Mouse (Mus musculus) hindbrain, embryonic 14.5 days (tissue): ENCODE measurements around the gene Gm3233. TPM values are rescaled to one million over a fixed set of nuclear protein-coding genes. Genes with fewer than 3 reads are reported as not detected.
"Not testable (repeated sequence)": the region's sequence is repeated elsewhere in the genome, so short reads cannot be mapped to it uniquely, and the experiment has no call there.

Experiments
- ATAC-seq: fragments of 200-750 bp; cut with Nextera tagmentation; 2 replicates; pipeline ENCODE4 v1.8.0; 2017; ENCODE audit warnings: moderate number of reproducible peaks, mild to moderate bottlenecking, moderate TSS enrichment, moderate library complexity; ENCODE audit not compliant: low FRiP score
- DNase-seq: peaks from one replicate; pipeline ENCODE4 v3.0.0-alpha.2; 2015; ENCODE audit warnings: low spot score
- H3K27ac ChIP-seq: fragments of 300-500 bp; sonication (generic); 2 replicates; pipeline ENCODE4 v1.5.1; 2014; ENCODE audit warnings: mild to moderate bottlenecking, moderate library complexity
- H3K27me3 ChIP-seq: fragments of 300-500 bp; sonication (generic); 2 replicates; pipeline ENCODE4 v1.6.1; 2014; ENCODE audit warnings: mild to moderate bottlenecking, low read length, mixed read lengths; ENCODE audit not compliant: control insufficient read depth, insufficient read depth
- H3K36me3 ChIP-seq: fragments of 300-500 bp; sonication (generic); replicated peaks from 2 replicates; pipeline ENCODE4 v1.6.1; 2014; ENCODE audit not compliant: control insufficient read depth, insufficient read depth
- H3K4me1 ChIP-seq: fragments of 300-500 bp; sonication (generic); replicated peaks from 2 replicates; pipeline ENCODE4 v1.6.1; 2014; ENCODE audit warnings: antibody characterized with exemption, low read length, mixed read lengths; ENCODE audit not compliant: control insufficient read depth, insufficient read depth
- H3K4me2 ChIP-seq: fragments of 300-500 bp; sonication (generic); replicated peaks from 2 replicates; pipeline ENCODE4 v1.6.1; 2014; ENCODE audit warnings: mild to moderate bottlenecking, moderate library complexity
- H3K4me3 ChIP-seq: fragments of 300-500 bp; sonication (generic); replicated peaks from 2 replicates; pipeline ENCODE4 v1.5.1; 2014; ENCODE audit warnings: mild to moderate bottlenecking, low read length
- H3K9ac ChIP-seq: fragments of 300-500 bp; sonication (generic); 2 replicates; pipeline ENCODE4 v1.6.1; 2014
- H3K9me3 ChIP-seq: fragments of 300-500 bp; sonication (generic); 2 replicates; pipeline ENCODE4 v1.6.1; 2016; ENCODE audit warnings: low read length; ENCODE audit not compliant: control insufficient read depth
- WGBS: fragments of 180-500 bp; shearing (Covaris S2); extraction: QIAGEN DNeasy Blood & Tissue Kit; methylation state at CpG from one replicate; pipeline ENCODE4 v1.1.7; 2014; 5-methylcytosine and 5-hydroxymethylcytosine counted together
- polyA plus RNA-seq: library from polyadenylated mRNA; unstranded; fragments of >200 nt; fragmentation: Nextera tagmentation; extraction: Ambion mirVana; gene quantifications from 2 replicates; pipeline ENCODE4 v1.2.1, GENCODE M21; 2014

The Gm3233 gene
- polyA plus RNA-seq, 1 experiment from 2014 or later = not detected

DNA sequence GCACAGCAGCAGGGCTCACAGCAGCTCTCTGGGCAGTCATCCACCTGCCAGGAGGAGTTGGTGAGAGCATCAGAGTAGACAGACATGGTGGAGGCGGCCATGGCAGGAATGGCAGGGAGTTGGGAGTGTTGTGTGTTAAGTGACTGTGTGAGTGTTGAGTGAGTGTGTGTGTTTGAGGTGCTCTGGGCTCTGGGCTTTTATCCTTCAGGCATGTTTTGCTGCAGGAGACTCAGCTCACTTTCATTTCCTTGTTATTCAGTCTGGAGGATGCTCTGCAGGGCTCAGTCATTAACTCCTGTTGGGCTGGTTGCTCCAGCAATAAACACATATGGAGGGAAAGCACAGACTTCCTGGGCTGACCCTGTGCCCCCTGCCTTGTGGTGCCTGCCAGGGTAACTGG lies 23.0 kb upstream of the Gm3233 start, which contains the start of gene Gm3250:
Gm3250 (minus strand) TSS at position 101 of the 400 bp plus-strand sequence.
- not testable (repeated sequence) for ATAC-seq, H3K27ac ChIP-seq, H3K4me3 ChIP-seq, H3K4me1 ChIP-seq, H3K36me3 ChIP-seq, H3K27me3 ChIP-seq, H3K9ac ChIP-seq, H3K4me2 ChIP-seq, H3K9me3 ChIP-seq, DNase-seq
- no CpG with 5 or more reads among the region's 1 CpGs for WGBS

DNA sequence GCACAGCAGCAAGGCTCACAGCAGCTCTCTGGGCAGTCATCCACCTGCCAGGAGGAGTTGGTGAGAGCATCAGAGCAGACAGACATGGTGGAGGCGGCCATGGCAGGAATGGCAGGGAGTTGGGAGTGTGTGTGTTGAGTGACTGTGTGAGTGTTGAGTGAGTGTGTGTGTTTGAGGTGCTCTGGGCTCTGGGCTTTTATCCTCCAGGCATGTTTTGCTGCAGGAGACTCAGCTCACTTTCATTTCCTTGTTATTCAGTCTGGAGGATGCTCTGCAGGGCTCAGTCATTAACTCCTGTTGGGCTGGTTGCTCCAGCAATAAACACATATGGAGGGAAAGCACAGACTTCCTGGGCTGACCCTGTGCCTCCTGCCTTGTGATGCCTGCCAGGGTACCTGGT lies 17.4 kb upstream of the Gm3233 start, which contains the start of gene Gm7138:
Gm7138 (minus strand) TSS at position 101 of the 400 bp plus-strand sequence.
- ATAC-seq, H3K4me3 ChIP-seq, H3K4me1 ChIP-seq, H3K4me2 ChIP-seq, H3K9me3 ChIP-seq, H3K9ac ChIP-seq, H3K27me3 ChIP-seq, H3K36me3 ChIP-seq, DNase-seq, H3K27ac ChIP-seq: not testable (repeated sequence)
- WGBS = 75% methylated on average over 1 of the region's 1 CpGs

DNA sequence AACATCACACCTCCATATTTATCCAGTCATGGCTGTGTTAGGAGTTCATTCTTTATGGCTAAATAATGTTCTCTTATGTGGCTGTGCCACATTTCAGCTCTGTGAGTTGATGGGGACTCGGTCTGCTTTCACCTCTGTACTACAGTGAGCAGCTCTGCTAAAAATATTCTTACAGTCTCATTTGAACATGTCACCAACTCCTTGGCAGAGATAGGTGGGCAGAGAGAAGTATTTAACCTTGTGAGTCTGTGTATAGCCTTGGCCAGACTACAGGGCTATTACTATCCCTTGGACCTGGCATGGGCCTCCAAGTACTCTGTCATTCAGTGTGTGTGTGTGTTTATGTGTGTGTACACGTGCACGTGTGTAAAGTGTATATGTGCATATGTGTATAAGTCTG lies 12.7 kb upstream of the Gm3233 start:
- H3K9ac ChIP-seq, H3K27ac ChIP-seq, DNase-seq, H3K27me3 ChIP-seq, ATAC-seq, H3K4me1 ChIP-seq, H3K9me3 ChIP-seq, H3K4me3 ChIP-seq, H3K36me3 ChIP-seq, H3K4me2 ChIP-seq: not testable (repeated sequence)
- WGBS = 100% methylated on average over 1 of the region's 3 CpGs

DNA sequence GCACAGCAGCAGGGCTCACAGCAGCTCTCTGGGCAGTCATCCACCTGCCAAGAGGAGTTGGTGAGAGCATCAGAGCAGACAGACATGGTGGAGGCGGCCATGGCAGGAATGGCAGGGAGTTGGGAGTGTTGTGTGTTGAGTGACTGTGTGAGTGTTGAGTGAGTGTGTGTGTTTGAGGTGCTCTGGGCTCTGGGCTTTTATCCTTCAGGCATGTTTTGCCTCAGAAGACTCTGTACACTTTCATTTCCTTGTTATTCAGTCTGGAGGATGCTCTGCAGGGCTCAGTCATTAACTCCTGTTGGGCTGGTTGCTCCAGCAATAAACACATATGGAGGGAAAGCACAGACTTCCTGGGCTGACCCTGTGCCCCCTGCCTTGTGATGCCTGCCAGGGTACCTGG lies 11.7 kb upstream of the Gm3233 start, which contains the start of gene Gm3238:
Gm3238 (minus strand) TSS at position 101 of the 400 bp plus-strand sequence.
- not testable (repeated sequence) for H3K36me3 ChIP-seq, H3K27me3 ChIP-seq, H3K4me3 ChIP-seq, ATAC-seq, DNase-seq, H3K9ac ChIP-seq, H3K27ac ChIP-seq, H3K4me1 ChIP-seq, H3K9me3 ChIP-seq, H3K4me2 ChIP-seq
- WGBS = 100% methylated on average over 1 of the region's 1 CpGs

DNA sequence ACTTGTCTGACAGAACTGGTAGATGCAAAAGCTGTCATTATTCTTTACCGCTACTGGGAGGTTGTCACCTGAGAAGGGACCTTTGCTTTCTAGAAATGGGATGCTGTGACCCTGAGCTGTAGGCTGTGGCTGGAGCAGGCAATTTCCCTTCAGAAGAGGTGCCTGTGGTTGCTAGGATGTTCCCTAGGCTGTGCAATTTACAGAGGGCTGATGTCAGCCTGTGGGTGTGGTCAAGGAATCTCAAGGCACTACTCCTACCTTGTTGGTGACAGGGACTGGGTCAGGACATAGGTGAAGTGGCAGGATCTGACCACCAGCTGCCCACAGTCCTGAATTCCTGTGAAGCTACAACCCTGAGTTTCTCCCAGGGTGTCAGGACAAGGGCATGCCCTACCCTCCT lies 10.2 kb upstream of the Gm3233 start:
- no peak for ATAC-seq
- no peak overlapping the region for H3K9ac ChIP-seq

DNA sequence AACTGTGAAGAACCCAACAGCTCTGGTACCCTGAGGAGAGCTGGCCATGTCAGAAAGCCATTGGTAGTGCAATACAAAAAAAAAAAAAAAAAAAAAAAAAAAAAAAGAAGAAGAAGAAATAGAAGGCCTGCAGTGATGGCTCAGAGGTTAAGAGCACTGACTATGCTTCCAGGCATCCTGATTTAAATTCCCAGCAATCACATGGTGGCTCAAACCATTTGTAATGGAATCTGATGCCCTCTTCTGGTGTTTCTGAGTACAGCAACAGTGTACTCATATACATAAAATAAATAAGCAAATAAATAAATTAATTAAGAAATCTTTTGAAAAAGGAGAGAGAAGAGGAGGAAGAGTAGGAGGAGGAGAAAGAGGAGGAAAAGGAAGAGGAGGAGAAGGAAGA lies 6.0 kb downstream of the Gm3233 start:
- Histone ChIP-seq H3K27ac (no peak overlapping the region), H3K9me3 (no peaks in the 10 kb centered on the region), H3K4me2 (no peak overlapping the region), H3K4me3 (no peak overlapping the region), H3K9ac (no peak overlapping the region), H3K4me1 (no peaks in the 10 kb centered on the region), H3K36me3 (no peaks in the 10 kb centered on the region), H3K27me3 (no peaks in the 10 kb centered on the region)
- ATAC-seq = no peak
- no peak for DNase-seq

More for the DNA sequence above, 10.2 kb upstream of the Gm3233 start:
- H3K4me1 ChIP-seq = no peaks in the 10 kb centered on the region
- no peaks in the 10 kb centered on the region for H3K27me3 ChIP-seq
- H3K4me2 ChIP-seq = no peak overlapping the region
- H3K4me3 ChIP-seq = no peak overlapping the region
- WGBS = 86% methylated on average over 1 of the region's 1 CpGs
- H3K9me3 ChIP-seq = no peaks in the 10 kb centered on the region
- no peaks in the 10 kb centered on the region for H3K36me3 ChIP-seq
- H3K27ac ChIP-seq = no peak overlapping the region
- DNase-seq = no peak

DNA sequence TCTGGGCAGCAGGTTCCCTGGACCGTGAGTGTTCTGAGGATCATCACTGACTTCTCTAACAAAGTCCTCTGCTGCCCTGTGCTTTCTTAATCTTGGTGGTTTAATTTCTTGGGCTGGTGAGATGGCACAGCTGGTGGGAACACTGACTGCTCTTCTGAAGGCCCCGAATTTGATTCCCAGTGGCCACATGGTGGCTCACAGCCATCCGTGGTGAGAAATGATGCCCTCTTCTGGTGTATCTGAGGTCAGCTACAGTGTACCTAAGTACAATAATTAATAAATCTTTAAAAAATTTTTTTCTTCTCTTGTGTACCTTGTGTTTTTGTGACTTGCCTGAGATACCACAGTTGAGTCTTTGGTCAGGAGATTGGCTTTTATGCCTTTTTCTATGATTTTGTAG lies 7.2 kb downstream of the Gm3233 start:
- not testable (repeated sequence) for H3K9me3 ChIP-seq, H3K4me3 ChIP-seq, H3K9ac ChIP-seq, DNase-seq, H3K4me1 ChIP-seq, ATAC-seq, H3K4me2 ChIP-seq, H3K27me3 ChIP-seq, H3K27ac ChIP-seq, H3K36me3 ChIP-seq
- WGBS = 69% methylated on average over 3 of the region's 3 CpGs

DNA sequence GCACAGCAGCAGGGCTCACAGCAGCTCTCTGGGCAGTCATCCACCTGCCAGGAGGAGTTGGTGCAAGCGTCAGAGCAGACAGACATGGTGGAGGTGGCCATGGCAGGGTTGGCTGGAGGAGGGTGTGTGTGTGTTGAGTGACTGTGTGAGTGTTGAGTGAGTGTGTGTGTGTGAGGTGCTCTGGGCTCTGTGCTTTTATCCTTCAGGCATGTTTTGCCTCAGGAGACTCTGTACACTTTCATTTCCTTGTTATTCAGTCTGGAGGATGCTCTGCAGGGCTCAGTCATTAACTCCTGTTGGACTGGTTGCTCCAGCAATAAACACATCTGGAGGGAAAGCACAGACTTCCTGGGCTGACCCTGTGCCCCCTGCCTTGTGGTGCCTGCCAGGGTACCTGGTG lies 8.2 kb downstream of the Gm3233 start, which contains the start of gene Gm9736:
Gm9736 (minus strand) TSS at position 101 of the 400 bp plus-strand sequence.
- 44% methylated on average over 1 of the region's 1 CpGs for WGBS
- H3K4me1 ChIP-seq, H3K27ac ChIP-seq, DNase-seq, H3K36me3 ChIP-seq, H3K9me3 ChIP-seq, H3K4me2 ChIP-seq, H3K9ac ChIP-seq, H3K4me3 ChIP-seq, ATAC-seq, H3K27me3 ChIP-seq: not testable (repeated sequence)

DNA sequence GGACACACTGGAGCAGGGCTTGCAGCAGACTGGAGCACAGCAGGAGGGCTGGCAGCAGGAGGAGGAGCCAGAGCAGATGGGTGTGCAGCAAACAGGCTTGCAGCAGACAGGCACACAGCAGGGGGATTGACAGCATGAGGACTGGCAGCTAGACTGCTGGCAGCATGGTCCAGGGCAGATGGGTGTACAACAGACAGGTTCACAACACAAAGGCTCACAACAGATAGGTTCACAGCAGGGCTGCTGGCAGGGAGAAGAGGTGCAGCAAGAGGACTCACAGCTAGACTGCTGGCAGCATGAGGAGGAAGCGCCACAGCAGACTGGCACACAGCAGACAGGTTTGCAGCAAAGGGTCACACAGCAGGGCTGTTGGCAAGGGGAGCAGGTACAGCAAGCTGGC lies 8.8 kb downstream of the Gm3233 start:
- not testable (repeated sequence) for H3K9ac ChIP-seq, ATAC-seq, H3K36me3 ChIP-seq, H3K9me3 ChIP-seq, H3K27me3 ChIP-seq, DNase-seq, H3K4me1 ChIP-seq, H3K4me2 ChIP-seq, H3K4me3 ChIP-seq, H3K27ac ChIP-seq
- WGBS = 70% methylated on average over 1 of the region's 1 CpGs
